Mouse (Mus musculus) neural tube, embryonic 13.5 days (tissue): Measurements from ENCODE around the gene Itpk1. TPM values are rescaled to one million over a fixed set of nuclear protein-coding genes. Genes with fewer than 3 reads are reported as not detected.

Source experiments
- ATAC-seq: fragments of 200-750 bp; cut with Nextera tagmentation; 2 replicates; pipeline ENCODE4 v1.8.0; 2017; ENCODE audit warnings: low read depth, mild to moderate bottlenecking, moderate TSS enrichment, moderate library complexity
- H3K27ac ChIP-seq: fragments of 300-500 bp; sonication (generic); replicated peaks from 2 replicates; pipeline ENCODE4 v1.5.1; 2015; ENCODE audit warnings: moderate library complexity, mild to moderate bottlenecking, inconsistent platforms
- H3K27me3 ChIP-seq: fragments of 300-500 bp; sonication (generic); 2 replicates; pipeline ENCODE4 v1.6.1; 2015; ENCODE audit warnings: mild to moderate bottlenecking, inconsistent platforms
- H3K36me3 ChIP-seq: fragments of 300-500 bp; sonication (generic); 2 replicates; pipeline ENCODE4 v1.6.1; 2015; ENCODE audit warnings: mild to moderate bottlenecking, inconsistent platforms
- H3K4me1 ChIP-seq: fragments of 300-500 bp; sonication (generic); replicated peaks from 2 replicates; pipeline ENCODE4 v1.6.1; 2015; ENCODE audit warnings: inconsistent platforms
- H3K4me2 ChIP-seq: fragments of 300-500 bp; sonication (generic); 2 replicates; pipeline ENCODE4 v1.6.1; 2015; ENCODE audit warnings: inconsistent platforms, mild to moderate bottlenecking, moderate library complexity
- H3K4me3 ChIP-seq: fragments of 300-500 bp; sonication (generic); 2 replicates; pipeline ENCODE4 v1.5.1; 2015; ENCODE audit warnings: mild to moderate bottlenecking, inconsistent platforms
- H3K9ac ChIP-seq: fragments of 300-500 bp; sonication (generic); 2 replicates; pipeline ENCODE4 v1.6.1; 2015; ENCODE audit warnings: moderate library complexity, mild to moderate bottlenecking, inconsistent platforms
- H3K9me3 ChIP-seq: fragments of 300-500 bp; sonication (generic); 2 replicates; pipeline ENCODE4 v1.6.1; 2016; ENCODE audit warnings: inconsistent platforms
- WGBS: fragments of 180-500 bp; shearing (Covaris S2); methylation state at CpG from one replicate; pipeline ENCODE4 v1.1.7; 2015; 5-methylcytosine and 5-hydroxymethylcytosine counted together
- polyA plus RNA-seq: library from polyadenylated mRNA; unstranded; fragments of >200 nt; fragmentation: Nextera tagmentation; extraction: Ambion mirVana; gene quantifications from 2 replicates; pipeline ENCODE4 v1.2.1, GENCODE M21; 2015

The Itpk1 gene
- polyA plus RNA-seq, 1 experiment from 2014 or later: 34.0 TPM

DNA sequence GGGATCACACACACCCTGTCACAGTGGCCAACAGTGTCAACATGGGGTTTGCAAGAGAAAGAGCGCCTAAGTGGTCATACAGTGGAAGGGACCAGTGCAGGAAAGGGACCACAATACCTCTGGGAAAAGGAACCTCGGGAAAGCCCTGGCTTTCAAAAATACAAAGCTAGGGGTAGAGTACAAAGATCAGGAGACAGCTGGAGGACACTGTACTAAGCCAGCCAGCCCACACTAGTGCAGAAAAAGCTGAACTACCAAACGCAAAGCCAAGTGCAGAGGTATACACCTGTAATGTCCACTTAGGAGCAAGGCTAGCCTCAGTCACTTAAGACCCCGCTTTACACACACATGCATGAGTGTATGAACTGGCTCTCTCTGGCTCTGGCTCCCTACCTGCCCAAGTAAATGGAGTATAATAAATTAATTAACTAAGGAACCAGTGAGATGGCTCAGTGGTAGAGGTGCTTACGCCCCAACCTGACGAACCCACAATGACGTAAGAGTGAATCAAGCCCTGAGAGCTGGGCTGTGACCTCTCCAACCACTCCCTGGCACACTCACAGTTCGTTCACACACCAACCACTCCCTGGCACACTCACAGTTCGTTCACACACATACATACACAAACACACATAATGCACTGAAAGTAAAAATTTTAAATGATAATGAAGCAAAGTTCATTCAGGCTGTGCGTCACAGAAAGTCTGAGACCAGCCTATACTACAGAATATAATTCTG, 39.1 kb downstream of the Itpk1 start:
- 87% methylated on average over 10 of the region's 10 CpGs for WGBS
- H3K36me3 ChIP-seq: no peaks in the 10 kb centered on the region
- no peaks in the 10 kb centered on the region for H3K9me3 ChIP-seq
- H3K4me3 ChIP-seq: no peak overlapping the region
- no peak for ATAC-seq
- H3K27ac ChIP-seq: no peak overlapping the region
- H3K4me1 ChIP-seq: peaks cover 15% of the 10 kb centered on the region
- H3K9ac ChIP-seq: no peak overlapping the region
- H3K27me3 ChIP-seq: no peaks in the 10 kb centered on the region
- H3K4me2 ChIP-seq: no peak overlapping the region

DNA sequence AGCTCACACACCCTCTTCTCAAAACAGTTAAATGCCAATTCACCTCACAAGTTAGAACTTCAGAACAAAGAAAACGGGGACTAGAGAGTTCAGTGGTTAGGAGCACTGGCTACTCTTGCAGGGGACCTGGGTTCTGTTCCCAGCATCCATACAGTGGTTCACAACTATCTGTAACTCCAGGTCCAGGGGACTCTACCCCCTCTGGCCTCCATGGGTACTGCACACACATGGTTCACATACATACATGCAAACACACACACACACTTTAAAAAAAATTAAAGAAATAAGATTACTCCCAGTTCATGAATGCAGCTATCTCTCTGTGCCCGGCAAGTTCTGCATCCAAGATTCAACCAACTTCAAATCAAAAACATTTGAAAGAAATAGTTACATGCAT, 40.7 kb downstream of the Itpk1 start:
- 99% methylated on average over 2 of the region's 2 CpGs for WGBS
- H3K27ac ChIP-seq: no peak overlapping the region
- H3K4me3 ChIP-seq: no peak overlapping the region

DNA sequence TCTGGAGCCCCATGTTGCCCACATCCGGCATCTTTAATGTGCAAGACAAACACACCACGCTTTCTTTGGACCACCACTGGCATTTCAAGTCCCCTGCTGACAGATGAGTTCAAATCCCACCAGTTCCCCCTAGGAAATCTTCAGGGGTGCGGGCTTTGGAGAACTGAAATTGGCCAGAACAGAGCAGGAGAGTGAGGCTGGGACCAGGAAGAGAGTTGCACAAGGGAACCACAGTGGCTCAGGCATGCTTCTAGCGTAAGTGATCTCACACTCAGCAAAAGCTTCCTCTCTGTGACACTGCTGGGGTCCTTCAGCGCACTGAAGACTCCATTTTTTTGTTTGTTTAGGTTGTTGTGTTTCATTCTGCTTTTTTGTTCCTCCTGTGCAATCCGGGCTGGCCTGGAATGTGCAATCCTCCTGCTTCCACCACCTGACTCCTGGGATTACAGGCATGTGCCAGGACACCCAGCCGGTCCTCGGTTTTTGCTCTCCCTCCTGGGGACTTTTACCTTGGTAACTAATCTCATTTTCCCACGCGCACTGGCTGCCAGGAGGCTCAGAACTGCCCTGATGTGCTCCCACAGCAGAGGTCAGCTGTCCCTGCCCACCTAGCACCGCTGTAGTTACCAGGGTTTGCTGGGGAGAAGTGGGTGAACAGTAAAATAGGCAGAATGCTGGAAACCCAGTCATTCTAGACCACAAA, 41.2 kb downstream of the Itpk1 start:
- H3K9ac ChIP-seq: no peak overlapping the region
- H3K4me1 ChIP-seq: peaks cover 17% of the 10 kb centered on the region
- ATAC-seq: no peak
- 85% methylated on average over 11 of the region's 11 CpGs for WGBS
- H3K27me3 ChIP-seq: no peaks in the 10 kb centered on the region
- no peak overlapping the region for H3K4me3 ChIP-seq
- H3K4me2 ChIP-seq: no peak overlapping the region
- no peak overlapping the region for H3K27ac ChIP-seq
- H3K36me3 ChIP-seq: no peaks in the 10 kb centered on the region
- no peaks in the 10 kb centered on the region for H3K9me3 ChIP-seq

More for the DNA sequence above, 40.7 kb downstream of the Itpk1 start:
- no peak for ATAC-seq
- no peaks in the 10 kb centered on the region for H3K27me3 ChIP-seq
- no peak overlapping the region for H3K9ac ChIP-seq
- no peaks in the 10 kb centered on the region for H3K9me3 ChIP-seq
- no peaks in the 10 kb centered on the region for H3K36me3 ChIP-seq
- H3K4me2 ChIP-seq: no peak overlapping the region
- H3K4me1 ChIP-seq: peaks cover 13% of the 10 kb centered on the region

DNA sequence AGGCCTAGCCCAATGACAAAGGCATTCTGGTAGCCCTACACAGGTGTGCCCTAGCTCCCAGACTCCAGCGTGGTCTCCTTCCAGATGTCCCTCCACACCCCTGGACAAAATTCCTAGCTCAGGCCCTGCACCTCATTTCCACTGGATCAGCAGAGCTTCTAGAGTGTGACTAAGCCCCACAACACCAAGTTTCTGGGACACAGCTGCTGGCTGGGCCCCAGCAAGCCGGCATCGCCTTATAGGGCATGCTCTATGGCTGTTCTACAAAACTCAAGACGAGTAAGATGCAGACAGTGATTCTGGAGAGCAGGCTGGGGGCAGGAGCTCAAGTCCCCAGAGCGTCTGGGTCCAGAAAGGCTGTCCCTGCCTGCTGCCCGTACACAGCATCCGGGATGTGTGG, 43.0 kb downstream of the Itpk1 start:
- Histone ChIP-seq H3K27ac (0 out of 2 replicates have a peak overlapping the region, but pooled peaks have one; percentile 39), H3K9me3 (no peaks in the 10 kb centered on the region), H3K27me3 (no peaks in the 10 kb centered on the region), H3K9ac (no peak overlapping the region), H3K4me1 (peaks cover 25% of the 10 kb centered on the region), H3K4me3 (no peak overlapping the region), H3K4me2 (no peak overlapping the region), H3K36me3 (no peaks in the 10 kb centered on the region)
- 83% methylated on average over 7 of the region's 7 CpGs for whole genome bisulfite sequencing
- ATAC-seq: no peak

GRCm38 (mm10) chr12:102660906-102661651, 43.7 kb downstream of the Itpk1 start:
- H3K27me3 ChIP-seq: no peaks in the 10 kb centered on the region
- ATAC-seq: no peak
- no peaks in the 10 kb centered on the region for H3K36me3 ChIP-seq
- H3K4me3 ChIP-seq: no peak overlapping the region
- no peaks in the 10 kb centered on the region for H3K9me3 ChIP-seq
- H3K4me2 ChIP-seq: no peak overlapping the region
- peaks cover 28% of the 10 kb centered on the region for H3K4me1 ChIP-seq
- H3K27ac ChIP-seq: no peak overlapping the region
- 92% methylated on average over 8 of the region's 8 CpGs for WGBS
- H3K9ac ChIP-seq: no peak overlapping the region

DNA sequence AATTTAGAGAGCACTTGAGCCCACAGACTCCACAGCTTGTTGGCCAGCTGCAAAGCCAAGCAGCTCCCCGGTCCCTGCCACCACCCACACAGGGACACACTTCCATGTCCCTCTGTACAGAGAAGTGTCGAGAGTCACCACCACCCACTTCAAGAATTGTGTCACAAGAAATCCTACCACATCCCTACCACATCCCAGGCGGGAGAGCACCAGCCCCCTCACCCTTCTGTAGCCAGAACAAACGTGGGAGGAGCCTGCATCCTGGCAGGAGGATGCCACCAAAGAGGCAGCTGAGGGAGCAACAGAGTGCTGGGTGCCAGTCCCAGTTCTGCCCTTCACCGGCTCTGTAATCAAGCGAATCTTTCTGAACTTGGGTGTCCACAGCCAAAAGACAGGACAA, 51.7 kb downstream of the Itpk1 start:
- peaks cover 50% of the 10 kb centered on the region for H3K4me1 ChIP-seq
- no peak overlapping the region for H3K27ac ChIP-seq
- no peaks in the 10 kb centered on the region for H3K9me3 ChIP-seq
- WGBS: 75% methylated on average over 6 of the region's 6 CpGs
- no peaks in the 10 kb centered on the region for H3K27me3 ChIP-seq
- no peak overlapping the region for H3K9ac ChIP-seq
- ATAC-seq: no peak
- H3K36me3 ChIP-seq: no peaks in the 10 kb centered on the region
- H3K4me2 ChIP-seq: no peak overlapping the region
- no peak overlapping the region for H3K4me3 ChIP-seq

- H3K27ac ChIP-seq: no peak overlapping the region
- no peaks in the 10 kb centered on the region for H3K9me3 ChIP-seq
- ATAC-seq: no peak
- H3K27me3 ChIP-seq: no peaks in the 10 kb centered on the region
- H3K9ac ChIP-seq: no peak overlapping the region
- H3K4me2 ChIP-seq: no peak overlapping the region
- H3K4me1 ChIP-seq: peaks cover 51% of the 10 kb centered on the region
- no peak overlapping the region for H3K4me3 ChIP-seq
- no peaks in the 10 kb centered on the region for H3K36me3 ChIP-seq
- WGBS: 70% methylated on average over 8 of the region's 8 CpGs
Observed at GRCm38 (mm10) chr12:102652420-102652819, 52.3 kb downstream of the Itpk1 start.

DNA sequence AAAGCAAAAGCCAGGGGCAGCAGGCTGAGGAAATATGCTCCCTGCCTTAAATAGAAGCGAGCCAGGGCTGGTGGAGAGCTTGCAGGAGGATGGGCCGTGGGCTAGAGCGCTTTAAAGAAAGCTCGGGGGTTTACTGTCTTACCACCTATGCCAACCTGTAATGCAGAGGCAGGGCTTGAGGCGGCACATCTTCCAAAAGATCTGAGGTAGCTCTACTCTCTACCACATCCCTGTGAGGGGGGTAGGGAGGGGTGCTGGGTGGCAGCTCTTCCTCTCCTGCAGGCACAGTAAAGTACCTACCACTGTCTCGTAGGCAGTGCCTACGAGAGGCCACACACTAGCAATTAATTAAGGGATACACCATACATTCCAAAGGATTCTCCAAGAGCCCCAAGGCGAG, 52.9 kb downstream of the Itpk1 start:
- Histone ChIP-seq H3K36me3 (no peaks in the 10 kb centered on the region), H3K9me3 (no peaks in the 10 kb centered on the region), H3K4me2 (no peak overlapping the region), H3K27ac (no peak overlapping the region), H3K4me1 (peaks cover 51% of the 10 kb centered on the region), H3K27me3 (no peaks in the 10 kb centered on the region), H3K4me3 (no peak overlapping the region), H3K9ac (no peak overlapping the region)
- WGBS: 79% methylated on average over 8 of the region's 8 CpGs
- ATAC-seq: no peak

DNA sequence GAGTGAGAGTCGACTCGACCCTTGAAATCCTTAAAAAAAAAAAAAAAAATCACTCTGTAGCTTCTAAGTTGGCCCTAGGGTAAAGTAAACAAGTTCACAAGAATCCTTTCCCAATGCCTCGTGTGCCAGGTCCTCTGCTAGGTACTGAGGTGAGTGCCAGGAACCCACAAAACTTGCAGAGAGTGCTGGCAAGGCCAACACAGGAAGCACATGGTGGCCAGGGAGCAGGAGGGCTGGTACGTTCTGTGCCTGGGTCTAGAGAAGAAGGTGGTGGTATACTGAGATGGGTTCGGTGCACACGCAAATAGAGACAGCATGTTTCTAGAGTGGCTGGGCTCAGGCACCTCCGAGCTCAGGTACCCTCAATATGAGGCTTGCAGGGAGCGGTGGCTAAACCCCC, 53.3 kb downstream of the Itpk1 start:
- H3K4me2 ChIP-seq: no peak overlapping the region
- ATAC-seq: no peak
- peaks cover 51% of the 10 kb centered on the region for H3K4me1 ChIP-seq
- no peak overlapping the region for H3K9ac ChIP-seq
- no peak overlapping the region for H3K4me3 ChIP-seq
- H3K9me3 ChIP-seq: no peaks in the 10 kb centered on the region
- no peaks in the 10 kb centered on the region for H3K36me3 ChIP-seq
- no peak overlapping the region for H3K27ac ChIP-seq
- WGBS: 91% methylated on average over 8 of the region's 8 CpGs
- no peaks in the 10 kb centered on the region for H3K27me3 ChIP-seq

- 89% methylated on average over 4 of the region's 4 CpGs for WGBS
- H3K27ac ChIP-seq: no peak overlapping the region
Observed at GRCm38 (mm10) chr12:102650649-102651048, 54.1 kb downstream of the Itpk1 start.

DNA sequence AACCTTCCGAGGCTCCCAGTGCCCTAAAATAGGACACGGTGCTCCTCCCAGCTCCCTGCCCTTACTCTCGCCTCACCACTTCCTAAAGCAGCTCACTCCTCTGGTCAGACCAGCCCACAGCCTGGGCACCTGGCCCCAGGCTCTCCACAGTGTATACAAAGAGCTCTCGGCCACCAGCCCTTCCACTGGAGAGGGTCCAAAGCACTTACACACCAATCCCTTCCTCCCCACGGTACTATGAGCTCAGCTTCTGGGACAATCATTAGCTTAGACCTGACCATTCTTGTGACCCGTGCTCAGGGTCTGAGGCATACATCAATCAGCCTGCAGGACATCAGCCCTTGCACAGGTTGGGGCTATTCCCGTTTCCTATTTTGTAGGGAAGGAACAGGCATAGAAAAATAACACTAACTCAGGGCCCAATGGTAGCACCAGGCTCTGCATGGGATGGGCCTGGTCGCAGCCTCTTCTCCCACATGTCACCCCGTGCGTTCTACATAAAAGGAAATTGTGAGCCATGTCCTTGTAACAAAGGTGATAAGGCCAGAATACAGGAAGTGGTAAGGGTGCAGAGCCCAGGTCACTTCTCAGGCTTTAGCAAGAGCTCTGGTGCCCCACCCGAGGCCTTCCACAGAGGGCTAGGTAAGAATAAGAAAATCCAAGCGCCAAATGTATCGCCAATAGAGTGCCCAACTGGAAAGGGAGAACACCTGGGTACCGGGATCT, 56.7 kb downstream of the Itpk1 start:
- Histone ChIP-seq H3K36me3 (no peaks in the 10 kb centered on the region), H3K9ac (no peak overlapping the region), H3K4me3 (no peak overlapping the region), H3K4me2 (no peak overlapping the region), H3K4me1 (peaks cover 41% of the 10 kb centered on the region), H3K9me3 (no peaks in the 10 kb centered on the region), H3K27ac (no peak overlapping the region), H3K27me3 (no peaks in the 10 kb centered on the region)
- WGBS: 81% methylated on average over 14 of the region's 14 CpGs
- no peak for ATAC-seq

More at GRCm38 (mm10) chr12:102650649-102651048, 54.1 kb downstream of the Itpk1 start:
- no peak for ATAC-seq
- Histone ChIP-seq H3K4me3 (no peak overlapping the region), H3K9ac (no peak overlapping the region), H3K4me1 (peaks cover 47% of the 10 kb centered on the region), H3K9me3 (no peaks in the 10 kb centered on the region), H3K36me3 (no peaks in the 10 kb centered on the region), H3K27me3 (no peaks in the 10 kb centered on the region), H3K4me2 (no peak overlapping the region)
